Mouse (Mus musculus) heart, embryonic 14.5 days (tissue): Measurements from ENCODE around the gene Apol6. TPM values are rescaled to one million over a fixed set of nuclear protein-coding genes. Genes with fewer than 3 reads are reported as not detected.

Experiments
- ATAC-seq: fragments of 200-750 bp; cut with Nextera tagmentation; 2 replicates; pipeline ENCODE4 v1.8.0; 2017; ENCODE audit warnings: low read depth, moderate TSS enrichment; ENCODE audit not compliant: insufficient number of reproducible peaks, insufficient read depth, low FRiP score
- H3K27ac ChIP-seq, 2 experiments: fragments of 200-500 bp in 1 of 2; fragments of 300-500 bp in 1 of 2; sonication (generic) in 1 of 2; replicated peaks in 1 of 2; 2 replicates each; pipeline ENCODE4 v1.5.1; 2012 to 2014; ENCODE audit warnings: low read depth in 2 of 2, low read length in 2 of 2, control low read depth in 1 of 2, mild to moderate bottlenecking in 1 of 2, mixed read lengths in 1 of 2; ENCODE audit not compliant: control insufficient read depth in 1 of 2, insufficient read depth in 1 of 2
- H3K27me3 ChIP-seq: fragments of 300-500 bp; sonication (generic); 2 replicates; pipeline ENCODE4 v1.6.1; 2014; ENCODE audit warnings: mild to moderate bottlenecking, low read length, control low read depth; ENCODE audit not compliant: control insufficient read depth, insufficient read depth
- H3K36me3 ChIP-seq: fragments of 300-500 bp; sonication (generic); 2 replicates; pipeline ENCODE4 v1.6.1; 2014; ENCODE audit warnings: mild to moderate bottlenecking, control low read depth, low read length, mixed read lengths; ENCODE audit not compliant: control insufficient read depth, insufficient read depth
- H3K4me1 ChIP-seq, 2 experiments: fragments of 200-500 bp in 1 of 2; fragments of 300-500 bp in 1 of 2; sonication (generic) in 1 of 2; 2 replicates each; pipeline ENCODE4 v1.6.1; 2012 to 2014; ENCODE audit warnings: low read length in 2 of 2, control low read depth in 1 of 2, mixed read lengths in 1 of 2; ENCODE audit not compliant: control insufficient read depth in 2 of 2, insufficient read depth in 2 of 2
- H3K4me2 ChIP-seq: fragments of 300-500 bp; sonication (generic); 2 replicates; pipeline ENCODE4 v1.6.1; 2014; ENCODE audit warnings: mild to moderate bottlenecking, low read length
- H3K4me3 ChIP-seq, 2 experiments: fragments of 200-500 bp in 1 of 2; fragments of 300-500 bp in 1 of 2; sonication (generic) in 1 of 2; 2 replicates each; pipeline ENCODE4 v1.5.1; 2012 to 2014; ENCODE audit warnings: low read length in 2 of 2, mild to moderate bottlenecking in 2 of 2, control low read depth in 1 of 2, low read depth in 1 of 2, moderate library complexity in 1 of 2; ENCODE audit not compliant: control insufficient read depth in 1 of 2, insufficient read depth in 1 of 2
- H3K9ac ChIP-seq: fragments of 300-500 bp; sonication (generic); 2 replicates; pipeline ENCODE4 v1.6.1; 2014; ENCODE audit warnings: mild to moderate bottlenecking, low read length
- H3K9me3 ChIP-seq: fragments of 300-500 bp; sonication (generic); 2 replicates; pipeline ENCODE4 v1.6.1; 2016; ENCODE audit warnings: low read length, control low read depth; ENCODE audit not compliant: control insufficient read depth
- WGBS: fragments of 180-500 bp; shearing (Covaris S2); extraction: QIAGEN DNeasy Blood & Tissue Kit; methylation state at CpG from one replicate; pipeline ENCODE4 v1.1.7; 2014; 5-methylcytosine and 5-hydroxymethylcytosine counted together
- polyA plus RNA-seq: library from polyadenylated mRNA; unstranded; fragments of >200 nt; fragmentation: Nextera tagmentation; extraction: Ambion mirVana; gene quantifications from 2 replicates; pipeline ENCODE4 v1.2.1, GENCODE M21; 2014

Apol6 gene
- polyA plus RNA-seq, 1 experiment from 2014 or later, result 0.19 TPM

DNA sequence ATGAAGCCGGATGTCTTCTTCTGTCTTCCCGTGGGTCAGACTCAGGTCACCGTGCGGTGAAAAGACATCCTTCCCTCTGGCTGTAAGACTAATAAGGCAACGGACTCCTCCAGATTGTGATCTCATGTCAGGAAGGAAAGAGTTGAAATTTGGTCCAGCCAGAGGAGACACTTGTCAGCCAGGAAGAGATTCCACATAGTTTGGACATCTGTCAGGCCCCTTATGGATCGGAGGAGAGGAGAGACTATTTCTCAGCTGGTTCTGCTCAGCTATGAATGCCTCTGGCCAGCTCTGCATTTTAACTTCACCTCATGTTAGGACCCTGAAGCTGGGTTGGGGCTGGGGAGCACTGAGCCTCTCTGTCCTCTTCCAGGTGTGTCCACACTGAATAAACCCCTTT, 30.1 kb upstream of the Apol6 start:
- Histone ChIP-seq H3K4me2 (peak overlapping the region; percentile 66), H3K9me3 (no peaks in the 10 kb centered on the region), H3K4me1 (peaks cover 63 to 70% of the 10 kb centered on the region in 2 experiments), H3K27me3 (no peaks in the 10 kb centered on the region), H3K27ac (peak overlapping the region; percentile 92 to 100), H3K9ac (peak overlapping the region; percentile 82), H3K36me3 (peaks cover 29% of the 10 kb centered on the region), H3K4me3 (no peak overlapping the region)
- ATAC-seq, result no peak
- WGBS, result 6% methylated on average over 6 of the region's 6 CpGs

DNA sequence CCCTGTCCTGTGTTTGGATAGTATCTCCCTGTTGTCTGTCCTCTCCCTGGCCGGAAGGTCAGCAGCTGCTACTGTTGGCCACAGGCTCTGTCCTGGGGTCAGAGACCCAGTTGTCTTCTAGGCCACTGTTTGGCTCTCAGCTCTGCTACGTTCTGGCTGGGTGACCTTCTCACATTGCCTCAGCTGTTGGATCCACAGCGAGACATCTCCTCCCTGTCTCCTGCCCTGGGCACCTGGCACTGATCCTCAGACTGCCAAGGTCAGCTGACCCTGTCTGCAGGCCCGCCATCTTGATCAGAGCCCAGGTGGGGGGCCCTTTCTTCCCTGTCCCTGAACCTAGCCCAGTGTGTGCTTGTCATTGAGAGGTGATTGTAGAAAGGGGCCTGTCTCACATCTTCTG, 29.5 kb upstream of the Apol6 start:
- peaks cover 66 to 73% of the 10 kb centered on the region in 2 experiments for H3K4me1 ChIP-seq
- peak overlapping the region; percentile 82 for H3K9ac ChIP-seq
- no peak for ATAC-seq
- H3K27ac ChIP-seq, result peak overlapping the region; percentile 92 to 100
- no peaks in the 10 kb centered on the region for H3K27me3 ChIP-seq
- no peaks in the 10 kb centered on the region for H3K9me3 ChIP-seq
- 46% methylated on average over 4 of the region's 4 CpGs for WGBS
- no peak overlapping the region for H3K4me3 ChIP-seq
- peaks cover 29% of the 10 kb centered on the region for H3K36me3 ChIP-seq
- H3K4me2 ChIP-seq, result peak overlapping the region; percentile 66; the same call in 1 of the 2 replicates

DNA sequence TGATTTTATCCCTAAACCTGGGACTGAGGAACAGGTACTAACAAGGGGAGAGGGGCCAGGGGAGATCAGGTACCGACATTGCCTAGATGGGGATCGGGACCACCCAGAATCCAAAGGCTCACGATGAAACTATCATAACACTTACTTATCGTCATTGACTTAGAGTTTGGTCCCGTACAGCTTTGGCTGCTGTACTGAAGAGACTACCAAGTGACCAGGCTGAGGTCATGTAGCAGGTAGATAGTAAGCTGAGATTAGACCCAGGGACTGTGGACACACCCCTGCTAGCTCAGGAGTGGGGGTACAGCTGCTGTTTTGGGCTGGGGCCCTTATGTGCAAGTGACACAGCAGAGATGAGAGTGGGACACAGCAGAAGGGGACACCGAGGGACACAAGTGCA, 28.0 kb upstream of the Apol6 start:
- H3K27me3 ChIP-seq, result no peaks in the 10 kb centered on the region
- H3K9me3 ChIP-seq, result no peaks in the 10 kb centered on the region
- no peak overlapping the region for H3K9ac ChIP-seq
- H3K4me2 ChIP-seq, result no peak overlapping the region
- WGBS, result 89% methylated on average over 6 of the region's 6 CpGs
- H3K36me3 ChIP-seq, result peaks cover 22% of the 10 kb centered on the region
- ATAC-seq, result no peak
- no peak overlapping the region for H3K4me3 ChIP-seq
- peaks cover 78 to 88% of the 10 kb centered on the region in 2 experiments for H3K4me1 ChIP-seq
- 0 out of 4 replicates have a peak overlapping the region, but pooled peaks of 1 of the 2 experiments have one; percentile 100 for H3K27ac ChIP-seq

DNA sequence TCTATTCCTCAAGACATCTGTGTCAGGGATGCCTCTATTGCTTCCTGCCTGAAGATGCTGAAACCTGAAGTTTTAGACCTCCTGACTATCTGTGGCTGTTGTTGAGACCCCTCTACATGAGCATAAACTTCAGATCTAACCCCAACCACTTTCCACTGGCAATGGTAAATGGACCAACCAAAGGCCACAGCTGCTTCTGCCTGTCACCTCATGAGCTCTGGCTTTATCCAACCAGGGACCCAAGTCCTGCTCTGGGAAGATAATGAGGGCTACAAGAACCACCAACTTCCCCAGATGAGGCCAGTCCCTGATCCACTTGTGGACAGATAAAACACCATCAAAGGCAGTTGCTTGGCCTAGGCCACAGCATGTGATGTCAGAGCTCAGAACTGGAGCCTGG, 26.6 kb upstream of the Apol6 start:
- H3K4me2 ChIP-seq, result no peak overlapping the region
- no peaks in the 10 kb centered on the region for H3K9me3 ChIP-seq
- peak overlapping the region; percentile 64; the same call in 1 of the 2 replicates for H3K9ac ChIP-seq
- H3K27ac ChIP-seq, result peak overlapping the region; percentile 86 to 98
- H3K4me3 ChIP-seq, result no peak overlapping the region
- ATAC-seq, result no peak
- H3K4me1 ChIP-seq, result peaks cover 81 to 88% of the 10 kb centered on the region in 2 experiments
- H3K27me3 ChIP-seq, result no peaks in the 10 kb centered on the region
- H3K36me3 ChIP-seq, result peaks cover 22% of the 10 kb centered on the region

DNA sequence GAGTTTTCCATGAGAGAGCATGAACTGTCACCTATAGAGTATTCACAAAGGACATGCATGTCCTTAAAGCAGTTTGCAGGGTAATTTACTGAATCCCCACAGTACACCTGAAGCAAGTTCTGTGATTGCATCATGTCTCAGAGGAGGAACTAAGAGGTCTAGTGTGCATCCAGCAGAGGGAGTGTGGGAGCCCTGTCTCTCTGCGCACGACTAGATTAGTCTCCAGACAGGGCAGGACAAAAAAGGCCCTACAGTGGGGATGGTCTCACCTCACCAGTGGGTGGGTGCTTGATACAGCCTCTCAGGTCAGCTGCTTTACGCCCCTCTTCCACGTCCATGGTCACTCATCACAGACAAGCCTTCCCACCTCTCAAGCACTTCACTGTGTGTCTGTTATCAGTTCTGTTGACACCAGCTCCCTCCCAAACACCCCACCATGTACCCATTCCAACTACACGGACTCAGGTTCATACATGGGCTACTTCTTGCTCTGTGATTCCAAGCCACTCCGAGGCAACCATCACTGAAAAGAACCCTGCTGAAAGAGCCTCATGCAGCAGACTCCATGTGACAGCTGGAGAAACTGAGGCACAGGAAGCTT, 25.7 kb upstream of the Apol6 start:
- Histone ChIP-seq H3K9me3 (no peaks in the 10 kb centered on the region), H3K9ac (peak overlapping the region; percentile 64), H3K4me3 (peak overlapping the region in 1 of 2 experiments; percentile 5; a peak in 1 of 4 replicates), H3K27ac (peak overlapping the region; percentile 86 to 98), H3K4me1 (peaks cover 78 to 84% of the 10 kb centered on the region in 2 experiments), H3K27me3 (no peaks in the 10 kb centered on the region), H3K36me3 (peaks cover 22% of the 10 kb centered on the region), H3K4me2 (peak overlapping the region; percentile 63)
- 31% methylated on average over 6 of the region's 6 CpGs for WGBS
- no peak; the same call in 1 of the 2 replicates for ATAC-seq

DNA sequence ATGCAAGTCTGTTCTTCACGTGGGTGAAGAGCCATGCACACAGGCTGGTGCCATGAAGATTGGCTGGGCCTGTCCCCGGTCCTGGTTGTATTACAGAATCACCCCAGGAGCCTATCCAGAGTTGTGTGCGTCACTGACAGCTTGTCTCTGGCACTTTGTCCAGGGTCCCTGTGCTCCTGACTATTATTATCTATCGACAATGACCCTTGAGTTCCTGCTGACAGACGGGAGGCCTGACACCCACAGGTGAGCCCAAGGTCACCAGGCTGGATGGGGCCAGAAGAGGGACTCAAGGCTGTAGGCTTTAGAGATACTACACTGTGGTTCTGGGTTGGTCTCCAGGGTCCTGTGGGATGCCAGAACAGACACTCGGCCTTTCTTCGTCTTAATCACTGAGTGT, 25.0 kb upstream of the Apol6 start:
- H3K4me2 ChIP-seq, result peak overlapping the region; percentile 63
- no peaks in the 10 kb centered on the region for H3K9me3 ChIP-seq
- peak overlapping the region; percentile 75 for H3K9ac ChIP-seq
- H3K36me3 ChIP-seq, result peaks cover 22% of the 10 kb centered on the region
- peak; percentile 75 for ATAC-seq
- peak overlapping the region; percentile 87 to 98 for H3K27ac ChIP-seq
- H3K4me3 ChIP-seq, result peak overlapping the region in 1 of 2 experiments; percentile 17; a peak in 1 of 4 replicates
- no peaks in the 10 kb centered on the region for H3K27me3 ChIP-seq
- peaks cover 72 to 78% of the 10 kb centered on the region in 2 experiments for H3K4me1 ChIP-seq
- WGBS, result 24% methylated on average over 7 of the region's 7 CpGs

DNA sequence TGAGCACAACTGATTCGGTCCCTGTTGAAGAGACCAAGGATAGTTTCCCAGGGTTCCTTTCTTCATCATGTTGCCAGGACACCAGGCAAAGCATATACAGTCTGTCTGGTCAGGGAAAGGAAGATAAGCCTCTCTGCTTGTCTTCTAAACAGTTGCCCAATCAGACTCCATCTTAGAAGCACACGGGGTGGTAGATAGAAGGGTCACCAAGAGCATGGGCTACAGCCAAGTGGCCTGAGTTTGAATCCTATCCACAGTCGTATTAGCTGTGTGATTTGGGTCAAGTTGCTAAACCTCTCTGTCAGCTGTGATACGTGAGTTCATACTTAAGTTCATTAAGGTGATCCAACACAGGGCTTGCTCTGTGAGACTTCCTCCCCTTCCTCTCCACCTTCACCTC, 24.4 kb upstream of the Apol6 start:
- Histone ChIP-seq H3K4me3 (peak overlapping the region; percentile 6 to 34; a peak in 1 of 4 replicates), H3K27me3 (no peaks in the 10 kb centered on the region), H3K9ac (peak overlapping the region; percentile 75), H3K4me2 (peak overlapping the region; percentile 63), H3K27ac (peak overlapping the region; percentile 87 to 98), H3K9me3 (no peaks in the 10 kb centered on the region), H3K36me3 (peaks cover 22% of the 10 kb centered on the region), H3K4me1 (peaks cover 66 to 72% of the 10 kb centered on the region in 2 experiments)
- 45% methylated on average over 4 of the region's 4 CpGs for WGBS
- ATAC-seq, result no peak
